Mouse (Mus musculus) CH12.LX (cell line): Measurements from ENCODE around the gene Ccnjl.

Source experiments
- EP300 ChIP-seq: IDR thresholded peaks from 2 replicates; pipeline ENCODE4 v1.6.1; 2011; ENCODE audit warnings: low read length, improper control_type of control experiment
- MEF2A ChIP-seq: IDR thresholded peaks from 2 replicates; pipeline ENCODE4 v1.6.1; 2014; ENCODE audit warnings: low read depth, mild to moderate bottlenecking, inconsistent platforms, low read length, improper control_type of control experiment, borderline replicate concordance
- POLR2A ChIP-seq: IDR thresholded peaks from 2 replicates; pipeline ENCODE4 v1.6.1; 2011; ENCODE audit warnings: low read depth, mild to moderate bottlenecking, improper control_type of control experiment, low read length
- POLR2AphosphoS2 ChIP-seq: IDR thresholded peaks from 2 replicates; pipeline ENCODE4 v1.6.1; 2011; ENCODE audit warnings: low read depth, low read length, improper control_type of control experiment
- UBTF ChIP-seq: IDR thresholded peaks from 2 replicates; pipeline ENCODE4 v1.6.1; 2012; ENCODE audit warnings: low read depth, mild to moderate bottlenecking, inconsistent platforms, low read length, improper control_type of control experiment, moderate library complexity
- USF2 ChIP-seq: conservative IDR thresholded peaks from 2 replicates; pipeline ENCODE4 v1.6.1; 2011; ENCODE audit warnings: low read depth, low read length, improper control_type of control experiment

DNA sequence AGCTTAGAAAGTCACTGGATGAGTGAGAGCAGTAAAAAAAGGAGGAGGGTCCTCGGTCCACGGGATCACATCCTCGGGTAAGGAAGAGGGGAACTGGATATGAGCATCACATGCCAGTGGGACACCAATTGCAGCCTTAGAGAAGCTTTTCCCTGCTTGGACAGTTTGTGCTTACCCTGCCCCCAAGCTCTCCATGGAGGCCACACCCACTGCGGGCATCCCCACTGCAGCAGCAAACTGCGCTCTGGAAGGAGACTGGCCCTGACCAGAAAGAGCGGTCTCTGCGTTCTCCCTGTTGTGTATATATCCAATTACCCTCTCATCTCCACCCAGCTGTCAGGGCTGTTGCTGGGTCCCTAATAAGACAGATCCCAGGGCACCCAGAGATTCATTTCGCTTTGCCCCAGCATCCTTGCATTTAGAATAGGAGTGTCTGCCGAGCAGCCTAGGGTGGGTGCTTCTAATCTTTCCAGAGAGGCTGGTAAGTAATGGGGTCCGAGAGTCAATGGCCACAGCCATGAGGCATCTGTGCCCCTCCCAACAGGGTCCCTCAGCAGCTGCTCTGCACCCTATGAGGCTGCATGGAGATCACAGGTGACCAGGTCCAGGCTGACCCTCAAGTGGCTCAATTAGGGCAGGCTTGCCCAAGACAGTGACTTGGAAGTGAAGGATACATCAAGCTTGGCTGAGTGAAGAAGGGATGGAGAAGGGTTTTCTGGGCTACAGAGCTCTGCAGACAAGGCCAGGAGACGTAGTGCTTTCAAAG is 49.3 kb downstream of the Ccnjl start:
- TF ChIP-seq POLR2A: no peak
- no peak for TF ChIP-seq UBTF
- TF ChIP-seq EP300: no peak
- TF ChIP-seq MEF2A: no peak
- no peak for TF ChIP-seq POLR2AphosphoS2
- no peak for TF ChIP-seq USF2
